Mouse (Mus musculus) kidney, adult 2 months (tissue): ENCODE results near the gene Speer1.
"Not testable (repeated sequence)": the region's sequence is repeated elsewhere in the genome, so short reads cannot be mapped to it uniquely, and the experiment has no call there.

Source experiments
- CTCF ChIP-seq: fragments of 200-500 bp; conservative IDR thresholded peaks from 2 replicates; pipeline ENCODE4 v1.5.1; 2011; ENCODE audit warnings: low read depth, mild to moderate bottlenecking, control low read depth, low read length, moderate library complexity, mixed read lengths; ENCODE audit not compliant: insufficient read depth, insufficient read length
- POLR2A ChIP-seq: fragments of 200-500 bp; IDR thresholded peaks from one replicate; pipeline ENCODE4 v1.6.1; 2011; ENCODE audit warnings: low read depth, low read length, control low read depth

GRCm38 (mm10) chr5:11341216-11341615 is at the start of gene Speer1:
- TF ChIP-seq POLR2A, CTCF: not testable (repeated sequence)
